Mouse (Mus musculus) hindbrain, embryonic 12.5 days (tissue): ENCODE results near the gene Paf1. TPM values are rescaled to one million over a fixed set of nuclear protein-coding genes. Genes with fewer than 3 reads are reported as not detected.

Experiments used
- ATAC-seq: fragments of 200-750 bp; cut with Nextera tagmentation; 2 replicates; pipeline ENCODE4 v1.8.0; 2017; ENCODE audit warnings: moderate TSS enrichment; ENCODE audit not compliant: low FRiP score
- H3K27ac ChIP-seq: fragments of 300-500 bp; sonication (generic); 2 replicates; pipeline ENCODE4 v1.5.1; 2016; ENCODE audit warnings: mild to moderate bottlenecking
- H3K27me3 ChIP-seq: fragments of 300-500 bp; sonication (generic); 2 replicates; pipeline ENCODE4 v1.6.1; 2016; ENCODE audit warnings: mild to moderate bottlenecking
- H3K36me3 ChIP-seq: fragments of 300-500 bp; sonication (generic); 2 replicates; pipeline ENCODE4 v1.6.1; 2016; ENCODE audit warnings: mild to moderate bottlenecking
- H3K4me1 ChIP-seq: fragments of 300-500 bp; sonication (generic); 2 replicates; pipeline ENCODE4 v1.6.1; 2016
- H3K4me2 ChIP-seq: fragments of 300-500 bp; sonication (generic); replicated peaks from 2 replicates; pipeline ENCODE4 v1.6.1; 2016; ENCODE audit warnings: mild to moderate bottlenecking
- H3K4me3 ChIP-seq: fragments of 300-500 bp; sonication (generic); 2 replicates; pipeline ENCODE4 v1.5.1; 2016; ENCODE audit warnings: mild to moderate bottlenecking
- H3K9ac ChIP-seq: fragments of 300-500 bp; sonication (generic); 2 replicates; pipeline ENCODE4 v1.6.1; 2016; ENCODE audit warnings: mild to moderate bottlenecking, moderate library complexity
- H3K9me3 ChIP-seq: fragments of 300-500 bp; sonication (generic); replicated peaks from 2 replicates; pipeline ENCODE4 v1.6.1; 2016; ENCODE audit warnings: mild to moderate bottlenecking
- WGBS: fragments of 180-500 bp; shearing (Covaris S2); methylation state at CpG from one replicate; pipeline ENCODE4 v1.1.7; 2016; 5-methylcytosine and 5-hydroxymethylcytosine counted together
- polyA plus RNA-seq: library from polyadenylated mRNA; unstranded; fragments of >200 nt; fragmentation: Nextera tagmentation; extraction: Ambion mirVana; gene quantifications from 2 replicates; pipeline ENCODE4 v1.2.1, GENCODE M21; 2016

Paf1 gene
- polyA plus RNA-seq: 83.9 and 85.9 TPM in 2 replicates

DNA sequence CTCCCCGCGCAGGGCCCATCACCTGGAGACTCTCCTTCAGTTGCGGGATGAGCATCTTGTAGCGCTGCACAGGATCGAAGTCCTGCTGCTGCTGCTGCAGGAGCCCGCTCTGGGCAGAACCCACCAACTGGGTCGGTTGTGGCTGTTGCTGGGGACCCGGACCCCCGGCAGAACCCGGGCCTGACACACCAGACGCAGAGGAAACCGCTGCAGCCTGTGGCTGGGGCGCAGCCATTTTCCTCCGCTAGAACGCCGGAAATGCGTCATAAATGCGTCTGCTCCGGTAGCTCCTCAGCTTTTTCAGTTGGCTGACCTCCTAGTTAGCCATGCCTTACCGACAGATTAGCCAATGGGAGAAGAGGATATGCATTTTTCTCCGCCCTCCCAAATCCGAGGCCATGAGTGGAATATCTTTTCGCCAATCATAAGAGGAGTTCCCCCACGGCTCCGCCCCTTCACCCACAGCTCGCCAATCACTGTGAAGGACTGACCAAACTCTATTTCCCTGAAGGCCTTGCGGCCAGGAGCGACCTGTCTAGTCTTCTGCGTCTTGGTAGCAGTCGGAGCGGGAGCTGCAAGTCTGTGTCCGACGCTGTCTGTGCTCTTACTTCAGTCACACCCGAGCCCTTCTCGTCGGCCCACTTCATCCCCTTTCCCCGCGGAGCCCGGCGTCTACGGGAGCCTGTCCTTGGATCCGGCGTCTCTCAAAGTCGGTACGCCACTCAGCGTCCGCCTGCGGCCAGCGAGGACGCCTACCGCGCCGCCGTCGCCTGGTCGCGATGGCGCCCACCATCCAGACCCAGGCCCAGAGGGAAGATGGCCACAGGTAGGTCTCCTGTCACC lies at the start of gene Paf1, which contains the start of gene Med29:
Gene Paf1, plus strand, starts transcription at position 523 of the 843 bp plus-strand sequence.
Gene Med29, minus strand, starts transcription at position 280 of the 843 bp plus-strand sequence.
- Histone ChIP-seq H3K36me3 (peaks cover 53% of the 10 kb centered on the region), H3K9me3 (no peaks in the 10 kb centered on the region), H3K27ac (peak within 1 kb of the TSS; percentile 86), H3K9ac (peak within 1 kb of the TSS; percentile 76), H3K4me3 (peak within 1 kb of the TSS; percentile 91), H3K4me1 (peaks cover 18% of the 10 kb centered on the region), H3K4me2 (peak within 1 kb of the TSS; percentile 99), H3K27me3 (no peaks in the 10 kb centered on the region)
- peak; percentile 98 for ATAC-seq
- WGBS: under 1% methylated on average over 58 of the region's 58 CpGs

DNA sequence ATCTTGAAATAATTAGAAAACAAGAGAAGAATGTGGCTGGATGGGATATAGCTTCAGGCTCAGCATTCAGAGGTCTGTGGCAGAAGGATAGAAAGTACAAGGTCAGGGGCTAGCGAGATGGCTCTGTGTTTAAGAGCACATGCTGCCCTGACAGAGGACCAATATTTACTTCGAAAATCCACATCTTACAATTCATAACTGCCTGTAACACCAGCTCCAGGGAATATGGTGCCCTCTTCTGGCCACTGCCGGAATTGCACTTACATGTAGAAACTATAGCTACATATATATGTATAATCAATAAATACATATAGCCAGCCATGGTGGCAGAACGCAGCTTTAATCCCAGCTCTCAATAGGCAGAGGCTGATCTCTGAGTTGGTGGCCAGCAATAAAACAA lies 48.1 kb upstream of the Paf1 start:
- ATAC-seq: no peak
- Histone ChIP-seq H3K4me2 (no peak overlapping the region), H3K9me3 (no peaks in the 10 kb centered on the region), H3K27me3 (no peaks in the 10 kb centered on the region), H3K4me1 (peaks cover 3% of the 10 kb centered on the region), H3K27ac (no peak overlapping the region), H3K36me3 (no peaks in the 10 kb centered on the region), H3K9ac (no peak overlapping the region), H3K4me3 (no peak overlapping the region)
- 5% methylated on average over 4 of the region's 4 CpGs for WGBS

GRCm38 (mm10) chr7:28347746-28348145 lies 45.0 kb upstream of the Paf1 start:
- 86% methylated on average over 3 of the region's 3 CpGs for WGBS
- Histone ChIP-seq H3K4me3 (no peak overlapping the region), H3K36me3 (0 out of 2 replicates have a peak, but pooled peaks cover 4% of the 10 kb centered on the region), H3K4me1 (peaks cover 15% of the 10 kb centered on the region), H3K27me3 (no peaks in the 10 kb centered on the region), H3K9ac (no peak overlapping the region), H3K27ac (no peak overlapping the region), H3K4me2 (no peak overlapping the region), H3K9me3 (no peaks in the 10 kb centered on the region)
- ATAC-seq: no peak

GRCm38 (mm10) chr7:28348601-28349000 lies 44.1 kb upstream of the Paf1 start:
- H3K9ac ChIP-seq: no peak overlapping the region
- H3K27ac ChIP-seq: no peak overlapping the region
- H3K36me3 ChIP-seq: peaks cover 12% of the 10 kb centered on the region
- no peaks in the 10 kb centered on the region for H3K9me3 ChIP-seq
- WGBS: 86% methylated on average over 7 of the region's 7 CpGs
- peaks cover 15% of the 10 kb centered on the region for H3K4me1 ChIP-seq
- no peaks in the 10 kb centered on the region for H3K27me3 ChIP-seq
- no peak for ATAC-seq
- H3K4me3 ChIP-seq: no peak overlapping the region
- no peak overlapping the region for H3K4me2 ChIP-seq

DNA sequence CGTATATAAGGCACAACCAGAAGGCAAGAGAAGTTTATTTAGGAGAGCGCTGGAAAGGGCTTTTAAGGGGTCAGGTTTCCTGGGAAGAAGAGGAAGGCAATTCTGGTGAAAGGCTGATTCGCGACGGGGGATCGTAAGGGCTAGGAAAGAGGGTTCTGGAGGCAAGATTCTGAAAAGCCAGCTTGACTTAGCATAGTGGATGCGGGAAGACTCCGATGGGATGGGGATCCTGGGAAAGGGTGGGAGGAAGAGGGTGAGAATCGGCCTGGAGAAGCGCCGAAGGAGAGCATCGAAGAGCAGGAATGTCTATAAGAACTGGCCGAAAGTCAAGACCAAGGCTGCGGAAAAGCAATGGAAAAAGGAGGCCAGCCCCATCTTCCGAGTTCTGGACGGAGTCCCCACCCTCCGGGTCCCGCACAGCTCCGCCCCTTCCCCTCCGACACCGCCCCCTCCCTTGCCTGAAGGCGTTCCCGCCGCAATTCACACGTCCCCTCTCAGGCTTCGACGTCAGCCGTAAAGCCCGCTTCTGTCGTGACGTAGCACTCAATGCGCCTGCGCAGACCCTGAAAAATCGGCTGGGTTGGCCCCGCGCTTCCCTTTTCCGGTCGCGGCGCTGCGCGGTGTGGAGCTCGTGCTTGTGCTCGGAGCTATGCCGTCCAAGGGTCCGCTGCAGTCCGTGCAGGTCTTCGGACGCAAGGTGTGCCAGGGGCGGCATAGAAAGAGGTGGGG lies 42.4 kb upstream of the Paf1 start, which contains the start of gene Rps16:
Gene Rps16, plus strand, starts transcription at position 498 of the 729 bp plus-strand sequence.
- H3K4me2 ChIP-seq: peak within 1 kb of the TSS; percentile 96
- H3K4me3 ChIP-seq: peak within 1 kb of the TSS; percentile 90
- H3K27me3 ChIP-seq: no peaks in the 10 kb centered on the region
- H3K9ac ChIP-seq: peak within 1 kb of the TSS; percentile 94
- WGBS: under 1% methylated on average over 47 of the region's 50 CpGs
- H3K4me1 ChIP-seq: peaks cover 15% of the 10 kb centered on the region
- H3K27ac ChIP-seq: peak within 1 kb of the TSS; percentile 77
- peaks cover 29% of the 10 kb centered on the region for H3K36me3 ChIP-seq
- H3K9me3 ChIP-seq: no peaks in the 10 kb centered on the region
- ATAC-seq: peak; percentile 95

- Histone ChIP-seq H3K4me2 (peak overlapping the region; percentile 96), H3K27ac (no peak overlapping the region), H3K36me3 (peaks cover 30% of the 10 kb centered on the region), H3K4me1 (peaks cover 17% of the 10 kb centered on the region), H3K4me3 (peak overlapping the region; percentile 90), H3K9ac (peak overlapping the region; percentile 94), H3K27me3 (no peaks in the 10 kb centered on the region), H3K9me3 (no peaks in the 10 kb centered on the region)
- no peak for ATAC-seq
- 57% methylated on average over 4 of the region's 4 CpGs for WGBS
These were observed 41.0 kb upstream of the Paf1 start for GRCm38 (mm10) chr7:28351676-28352191.

DNA sequence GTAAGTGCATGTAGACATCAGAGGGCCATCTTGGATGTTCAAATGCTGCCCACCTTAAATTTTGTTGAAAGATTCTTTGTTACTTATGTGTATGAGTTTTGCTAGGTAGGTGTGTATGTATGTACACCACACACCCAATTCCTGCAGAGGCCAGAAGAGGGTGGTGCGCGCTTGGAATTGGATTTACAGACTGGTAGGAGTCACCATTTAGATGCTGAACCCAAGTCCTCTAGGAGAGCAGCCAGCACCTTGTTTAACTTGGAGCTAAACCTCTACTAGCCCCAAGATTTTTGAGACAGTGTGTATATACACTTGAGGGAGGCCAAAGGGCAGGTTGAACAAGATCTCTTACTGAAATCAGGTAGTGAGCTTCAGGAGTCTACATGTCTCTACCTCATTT lies 39.5 kb upstream of the Paf1 start:
- 97% methylated on average over 2 of the region's 2 CpGs for WGBS
- Histone ChIP-seq H3K9ac (no peak overlapping the region), H3K27me3 (no peaks in the 10 kb centered on the region), H3K4me2 (no peak overlapping the region), H3K9me3 (no peaks in the 10 kb centered on the region), H3K27ac (no peak overlapping the region), H3K4me1 (peaks cover 32% of the 10 kb centered on the region), H3K4me3 (no peak overlapping the region), H3K36me3 (peaks cover 30% of the 10 kb centered on the region)
- no peak for ATAC-seq

DNA sequence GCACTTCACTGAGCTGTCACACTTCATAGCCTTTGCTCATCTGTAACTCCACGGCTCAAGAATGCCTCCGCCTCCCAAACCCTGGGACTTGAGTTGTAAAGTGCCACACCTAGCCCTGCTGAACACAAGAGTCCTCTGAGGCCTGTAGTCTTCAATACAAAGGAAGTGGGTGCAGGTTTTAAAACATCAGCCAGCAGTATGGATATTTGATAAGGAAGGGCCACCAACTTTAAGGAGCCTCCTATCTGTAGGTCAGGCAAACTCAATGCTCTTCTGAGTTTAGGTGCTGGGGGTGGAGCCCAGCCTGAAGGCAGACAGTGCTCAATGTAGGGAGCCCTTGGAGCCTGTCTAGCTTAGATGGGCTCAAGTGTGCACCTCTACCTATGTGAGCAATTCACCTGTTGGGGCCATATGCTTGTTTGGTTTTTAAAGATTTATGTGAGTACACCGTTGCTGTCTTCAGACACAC lies 38.6 kb upstream of the Paf1 start:
- Histone ChIP-seq H3K27ac (no peak overlapping the region), H3K4me2 (no peak overlapping the region), H3K4me1 (peaks cover 37% of the 10 kb centered on the region), H3K9me3 (no peaks in the 10 kb centered on the region), H3K4me3 (no peak overlapping the region), H3K9ac (no peak overlapping the region), H3K27me3 (no peaks in the 10 kb centered on the region), H3K36me3 (peaks cover 33% of the 10 kb centered on the region)
- WGBS: 85% methylated on average over 3 of the region's 3 CpGs
- no peak for ATAC-seq

DNA sequence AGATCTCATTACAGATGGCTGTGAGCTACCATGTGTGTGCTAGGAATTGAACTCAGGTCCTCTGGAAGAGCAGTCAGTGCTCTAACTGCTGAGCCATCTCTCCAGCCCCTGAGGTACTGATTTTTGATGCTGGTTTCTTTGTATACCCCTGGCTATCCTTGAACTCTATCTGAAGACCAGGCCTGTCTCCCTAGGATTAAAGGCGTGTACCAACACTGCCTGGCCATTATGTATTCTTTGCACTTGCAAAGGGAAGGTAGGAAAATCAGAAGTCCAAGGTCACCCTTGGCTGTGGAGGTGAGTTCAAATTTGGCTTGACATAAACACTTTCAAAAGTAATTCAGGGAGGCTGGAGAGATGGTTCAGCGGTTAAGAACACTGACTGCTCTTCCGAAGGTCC lies 38.2 kb upstream of the Paf1 start:
- ATAC-seq: no peak
- Histone ChIP-seq H3K9ac (no peak overlapping the region), H3K27ac (no peak overlapping the region), H3K4me2 (no peak overlapping the region), H3K4me3 (no peak overlapping the region), H3K4me1 (peaks cover 35% of the 10 kb centered on the region), H3K27me3 (no peaks in the 10 kb centered on the region), H3K9me3 (no peaks in the 10 kb centered on the region), H3K36me3 (peaks cover 37% of the 10 kb centered on the region)
- 84% methylated on average over 3 of the region's 3 CpGs for WGBS

DNA sequence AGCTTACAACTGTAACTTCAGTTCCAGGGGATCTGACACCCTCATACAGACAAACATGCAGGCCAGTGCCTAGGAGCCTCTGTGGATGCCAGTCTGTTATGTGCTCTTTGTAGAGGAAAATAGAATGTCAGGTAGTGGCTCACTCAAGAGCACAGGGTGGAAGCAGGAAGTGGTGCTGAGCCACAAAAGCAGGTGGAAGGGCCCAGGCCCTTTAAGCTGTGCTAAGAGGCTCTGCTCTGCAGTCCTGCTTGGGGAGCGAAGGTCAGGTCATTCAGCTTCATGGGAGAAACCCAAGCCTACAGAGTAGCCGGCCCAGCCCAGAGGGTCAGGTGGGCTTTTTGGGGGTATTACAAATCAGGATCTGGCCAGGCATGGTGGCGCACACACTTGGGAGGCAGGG lies 37.5 kb upstream of the Paf1 start:
- Histone ChIP-seq H3K36me3 (peaks cover 43% of the 10 kb centered on the region), H3K4me1 (peaks cover 30% of the 10 kb centered on the region), H3K27me3 (no peaks in the 10 kb centered on the region), H3K27ac (no peak overlapping the region), H3K9ac (no peak overlapping the region), H3K4me2 (no peak overlapping the region), H3K4me3 (no peak overlapping the region), H3K9me3 (no peaks in the 10 kb centered on the region)
- no peak for ATAC-seq
- 95% methylated on average over 3 of the region's 3 CpGs for WGBS

DNA sequence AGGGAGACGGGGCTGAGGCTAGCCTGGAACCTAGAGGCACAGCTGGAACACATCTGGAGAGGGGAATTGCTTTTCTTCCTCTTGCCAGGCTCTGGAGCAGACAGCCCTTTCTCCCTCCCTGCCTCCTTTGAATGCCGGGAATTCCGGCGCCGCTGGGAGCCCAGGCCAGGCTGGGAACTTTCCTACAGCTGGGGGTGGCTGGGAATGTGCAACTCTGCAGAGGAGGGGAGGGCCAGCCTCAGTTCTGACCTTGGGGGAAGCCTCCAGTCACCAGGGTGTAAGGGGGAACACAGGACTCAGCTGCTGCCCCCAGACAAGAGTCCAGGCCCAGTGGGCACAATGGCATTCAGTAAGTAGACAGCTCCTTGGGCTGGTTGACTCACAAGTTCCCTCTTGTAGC lies 35.8 kb upstream of the Paf1 start:
- Histone ChIP-seq H3K9me3 (no peaks in the 10 kb centered on the region), H3K4me3 (no peak overlapping the region), H3K27ac (peak overlapping the region; percentile 60), H3K9ac (no peak overlapping the region), H3K4me2 (no peak overlapping the region), H3K27me3 (no peaks in the 10 kb centered on the region), H3K36me3 (peaks cover 60% of the 10 kb centered on the region), H3K4me1 (peaks cover 22% of the 10 kb centered on the region)
- 0% methylated on average over 5 of the region's 5 CpGs for WGBS
- ATAC-seq: no peak

DNA sequence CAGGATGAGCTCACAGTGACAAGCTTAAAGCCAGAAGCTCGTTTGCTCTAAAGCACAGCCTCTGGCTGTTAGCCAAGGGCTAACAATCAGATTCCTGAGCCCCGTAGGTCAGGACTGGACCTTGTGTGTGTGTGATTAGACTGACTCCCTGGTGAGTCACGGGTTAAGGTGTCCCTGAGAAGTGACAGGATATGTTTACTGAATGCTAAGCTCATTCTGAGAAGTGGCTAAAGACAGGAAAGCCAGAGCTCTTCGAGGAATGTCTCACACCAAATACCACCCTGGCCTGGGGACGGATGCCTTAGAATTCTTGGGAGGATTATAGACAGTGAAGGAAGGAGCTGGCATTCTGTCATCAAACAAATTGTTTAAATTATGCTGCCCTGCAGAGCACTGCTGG lies 34.8 kb upstream of the Paf1 start:
- Histone ChIP-seq H3K27ac (peak overlapping the region; percentile 60; the same call in 1 of the 2 replicates), H3K9me3 (no peaks in the 10 kb centered on the region), H3K4me3 (no peak overlapping the region), H3K9ac (no peak overlapping the region), H3K27me3 (no peaks in the 10 kb centered on the region), H3K36me3 (peaks cover 65% of the 10 kb centered on the region), H3K4me2 (no peak overlapping the region), H3K4me1 (peaks cover 22% of the 10 kb centered on the region)
- ATAC-seq: no peak
- WGBS: 20% methylated on average over 5 of the region's 5 CpGs
